Mouse (Mus musculus): ENCODE results near the gene Fam151b.

DNA sequence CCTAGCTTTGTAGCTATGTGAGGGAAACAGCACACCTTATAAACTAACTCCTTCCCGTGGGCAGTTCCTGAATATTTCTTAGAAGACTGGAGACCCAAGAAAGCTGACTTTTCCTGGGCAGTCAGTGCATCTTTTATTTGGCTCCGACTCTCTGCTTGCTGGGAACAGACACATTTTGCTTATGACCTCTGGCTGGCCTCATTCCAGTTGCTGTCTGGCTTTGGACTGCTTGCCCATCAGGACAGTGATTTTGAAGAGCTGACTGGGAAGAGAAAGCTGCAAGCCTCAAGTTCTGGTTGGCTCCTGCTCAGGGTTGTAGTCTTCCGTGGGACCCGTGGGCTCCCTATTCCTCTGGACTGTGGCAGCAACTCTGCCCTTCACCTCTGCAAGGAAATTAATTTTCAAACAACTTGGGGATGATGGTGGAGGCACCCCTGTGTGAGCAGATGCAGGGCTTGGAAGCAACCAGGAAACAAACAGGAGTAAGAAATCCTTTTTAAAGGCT lies 56.4 kb downstream of the Fam151b start:
- no peak for TF ChIP-seq CTCF (IDR thresholded peaks at IDR 0.05; ENCODE audit: low read depth, low read length)
- TF ChIP-seq POLR2A (IDR thresholded peaks at IDR 0.05; ENCODE audit: extremely low read depth, insufficient read depth, low read length), result no peak
